Mouse (Mus musculus) intestine, postnatal 0 days (tissue): Measurements from ENCODE around the gene Secisbp2. TPM values are rescaled to one million over a fixed set of nuclear protein-coding genes. Genes with fewer than 3 reads are reported as not detected.
"Not testable (repeated sequence)": the region's sequence is repeated elsewhere in the genome, so short reads cannot be mapped to it uniquely, and the experiment has no call there.

Experiments
- ATAC-seq: fragments of 200-750 bp; cut with Nextera tagmentation; 2 replicates; pipeline ENCODE4 v1.8.0; 2017; ENCODE audit warnings: mild to moderate bottlenecking, moderate TSS enrichment, moderate library complexity
- H3K27ac ChIP-seq: fragments of 300-500 bp; sonication (generic); 2 replicates; pipeline ENCODE4 v1.5.1; 2014; ENCODE audit warnings: mild to moderate bottlenecking, low read depth, low read length, moderate library complexity
- H3K27me3 ChIP-seq: fragments of 300-500 bp; sonication (generic); replicated peaks from 2 replicates; pipeline ENCODE4 v1.6.1; 2014; ENCODE audit warnings: low read length, mixed read lengths; ENCODE audit not compliant: control insufficient read depth, insufficient read depth
- H3K36me3 ChIP-seq: fragments of 300-500 bp; sonication (generic); 2 replicates; pipeline ENCODE4 v1.6.1; 2014; ENCODE audit warnings: mild to moderate bottlenecking, moderate library complexity; ENCODE audit not compliant: control insufficient read depth, insufficient read depth
- H3K4me1 ChIP-seq: fragments of 300-500 bp; sonication (generic); replicated peaks from 2 replicates; pipeline ENCODE4 v1.6.1; 2014; ENCODE audit warnings: antibody characterized with exemption, low read length, mixed read lengths; ENCODE audit not compliant: control insufficient read depth, insufficient read depth
- H3K4me2 ChIP-seq: fragments of 300-500 bp; sonication (generic); replicated peaks from 2 replicates; pipeline ENCODE4 v1.6.1; 2014; ENCODE audit warnings: low read depth, mild to moderate bottlenecking, moderate library complexity
- H3K4me3 ChIP-seq: fragments of 300-500 bp; sonication (generic); 2 replicates; pipeline ENCODE4 v1.5.1; 2014; ENCODE audit warnings: low read depth, low read length
- H3K9ac ChIP-seq: fragments of 300-500 bp; sonication (generic); 2 replicates; pipeline ENCODE4 v1.6.1; 2014; ENCODE audit warnings: mild to moderate bottlenecking, low read depth, low read length
- H3K9me3 ChIP-seq: fragments of 300-500 bp; sonication (generic); 2 replicates; pipeline ENCODE4 v1.6.1; 2016; ENCODE audit warnings: mixed run types; ENCODE audit not compliant: control insufficient read depth
- CTCF ChIP-seq: sonication (generic); IDR thresholded peaks from 2 replicates; pipeline ENCODE4 v1.5.1; 2016; ENCODE audit warnings: low read depth, mild to moderate bottlenecking, control low read depth, antibody characterized with exemption, moderate library complexity
- WGBS: fragments of 180-500 bp; shearing (Covaris S2); extraction: QIAGEN DNeasy Blood & Tissue Kit; methylation state at CpG from one replicate; pipeline ENCODE4 v1.1.7; 2014; 5-methylcytosine and 5-hydroxymethylcytosine counted together
- polyA plus RNA-seq: library from polyadenylated mRNA; unstranded; fragments of >200 nt; fragmentation: Nextera tagmentation; extraction: Ambion mirVana; gene quantifications from 2 replicates; pipeline ENCODE4 v1.2.1, GENCODE M21; 2015

Secisbp2 gene
- polyA plus RNA-seq, 1 experiment from 2014 or later: 20.2 TPM

DNA sequence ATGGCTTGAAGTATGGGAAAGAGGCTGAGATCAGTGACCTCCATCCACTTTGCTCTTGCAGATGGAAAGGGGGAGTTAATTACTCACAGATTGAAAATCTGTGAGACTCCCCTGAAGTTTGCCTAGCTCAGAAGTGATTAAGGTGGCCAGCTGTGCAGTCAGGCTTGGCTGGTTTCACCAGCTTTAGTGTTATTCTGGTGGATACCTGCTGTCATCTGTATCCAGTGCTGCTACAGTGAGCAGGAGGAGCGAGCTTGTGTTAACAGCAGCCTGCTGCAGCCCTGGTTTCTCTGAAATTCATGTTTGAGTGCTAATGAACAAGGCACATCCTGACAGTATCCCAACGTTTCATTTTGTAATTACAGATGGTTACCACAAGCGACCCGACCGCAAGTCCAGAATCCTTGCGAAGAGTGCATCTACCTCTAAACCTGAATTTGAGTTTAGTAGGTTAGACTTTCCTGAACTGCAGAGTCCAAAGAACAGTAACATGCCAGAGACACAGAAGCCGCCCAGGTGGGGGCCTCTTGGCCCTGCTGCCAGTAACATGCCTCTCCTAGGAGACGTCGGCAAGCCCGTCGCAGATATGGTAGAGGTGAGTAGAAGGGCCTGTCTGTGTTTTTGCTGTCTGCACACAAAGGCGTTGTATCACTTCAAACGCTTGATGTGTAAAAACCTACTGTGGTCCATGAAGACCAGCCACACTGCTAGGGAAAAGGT lies 5.2 kb downstream of the Secisbp2 start:
- Histone ChIP-seq H3K36me3 (peaks cover 74% of the 10 kb centered on the region), H3K27ac (no peak overlapping the region), H3K9ac (no peak overlapping the region), H3K27me3 (no peaks in the 10 kb centered on the region), H3K9me3 (no peaks in the 10 kb centered on the region), H3K4me2 (no peak overlapping the region), H3K4me1 (no peaks in the 10 kb centered on the region), H3K4me3 (no peak overlapping the region)
- no peak for ATAC-seq
- WGBS: 95% methylated on average over 13 of the region's 13 CpGs
- TF ChIP-seq CTCF: no peak

- no peak overlapping the region for H3K9ac ChIP-seq
- no peak overlapping the region for H3K4me2 ChIP-seq
- H3K36me3 ChIP-seq: peaks cover 88% of the 10 kb centered on the region
- H3K4me1 ChIP-seq: no peaks in the 10 kb centered on the region
- WGBS: 83% methylated on average over 3 of the region's 3 CpGs
- no peaks in the 10 kb centered on the region for H3K27me3 ChIP-seq
- H3K4me3 ChIP-seq: no peak overlapping the region
- no peak overlapping the region for H3K27ac ChIP-seq
- no peak for ATAC-seq
- no peak for TF ChIP-seq CTCF
- no peaks in the 10 kb centered on the region for H3K9me3 ChIP-seq
Measured at GRCm38 (mm10) chr13:51658094-51658493, 6.6 kb downstream of the Secisbp2 start.

DNA sequence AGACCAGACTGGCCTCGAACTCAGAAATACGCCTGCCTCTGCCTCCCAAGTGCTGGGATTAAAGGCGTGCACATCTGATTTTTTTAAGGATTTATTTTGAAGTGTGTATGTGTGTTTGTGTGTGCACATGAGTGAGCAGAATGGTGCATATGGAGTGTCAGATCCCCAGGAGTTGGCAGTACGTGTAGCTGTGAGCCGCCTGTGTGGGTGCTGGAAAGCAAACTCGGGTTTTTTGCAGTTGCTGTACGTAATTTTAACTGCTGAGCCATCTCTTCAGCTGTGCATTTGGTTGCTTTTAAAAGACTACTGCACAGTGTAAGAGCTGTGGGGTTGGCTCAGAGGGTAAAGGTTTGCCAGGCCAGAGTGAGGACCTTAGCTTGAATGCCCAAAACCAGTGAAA lies 8.1 kb downstream of the Secisbp2 start:
- Histone ChIP-seq H3K4me3 (no peak overlapping the region), H3K4me2 (no peak overlapping the region), H3K4me1 (no peaks in the 10 kb centered on the region), H3K36me3 (peaks cover 91% of the 10 kb centered on the region), H3K9ac (no peak overlapping the region), H3K9me3 (no peaks in the 10 kb centered on the region), H3K27ac (no peak overlapping the region), H3K27me3 (no peaks in the 10 kb centered on the region)
- ATAC-seq: no peak
- TF ChIP-seq CTCF: no peak
- WGBS: 96% methylated on average over 7 of the region's 7 CpGs

GRCm38 (mm10) chr13:51663561-51663960 lies 12.1 kb downstream of the Secisbp2 start:
- no peak overlapping the region for H3K4me2 ChIP-seq
- 88% methylated on average over 2 of the region's 2 CpGs for WGBS
- ATAC-seq: no peak
- H3K9me3 ChIP-seq: no peaks in the 10 kb centered on the region
- no peaks in the 10 kb centered on the region for H3K27me3 ChIP-seq
- H3K4me3 ChIP-seq: no peak overlapping the region
- no peaks in the 10 kb centered on the region for H3K4me1 ChIP-seq
- H3K36me3 ChIP-seq: peaks cover 84% of the 10 kb centered on the region
- TF ChIP-seq CTCF: no peak
- no peak overlapping the region for H3K9ac ChIP-seq
- H3K27ac ChIP-seq: no peak overlapping the region

GRCm38 (mm10) chr13:51668195-51668594 lies 16.7 kb downstream of the Secisbp2 start:
- not testable (repeated sequence) for H3K27ac ChIP-seq, H3K4me1 ChIP-seq, H3K4me2 ChIP-seq, H3K27me3 ChIP-seq, H3K9ac ChIP-seq, H3K9me3 ChIP-seq, H3K4me3 ChIP-seq
- WGBS: 57% methylated on average over 12 of the region's 12 CpGs
- peak; percentile 84 for ATAC-seq
- H3K36me3 ChIP-seq: peaks cover 71% of the 10 kb centered on the region

DNA sequence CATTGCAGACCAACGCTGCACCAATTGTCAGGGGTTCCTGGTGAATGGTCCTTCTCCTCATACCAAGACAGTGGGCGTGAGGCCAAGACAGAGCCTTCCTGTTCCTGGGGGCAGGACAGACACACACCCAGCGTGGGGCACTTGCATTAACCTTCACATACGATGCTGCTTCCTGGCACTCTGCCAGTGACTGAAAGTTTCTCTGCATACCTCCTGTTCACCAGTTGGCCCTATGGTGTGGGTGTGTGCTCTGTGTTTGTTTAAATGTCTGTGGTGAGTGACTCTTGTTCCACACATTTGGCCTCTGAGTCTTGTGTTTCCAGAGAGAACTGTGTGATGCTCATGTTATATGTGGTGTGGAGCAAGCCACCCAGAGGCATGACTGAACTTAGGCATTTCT lies 25.1 kb downstream of the Secisbp2 start:
- no peak overlapping the region for H3K27ac ChIP-seq
- H3K4me1 ChIP-seq: no peaks in the 10 kb centered on the region
- no peaks in the 10 kb centered on the region for H3K9me3 ChIP-seq
- no peak overlapping the region for H3K4me3 ChIP-seq
- WGBS: 54% methylated on average over 4 of the region's 4 CpGs
- H3K36me3 ChIP-seq: peaks cover 89% of the 10 kb centered on the region
- no peak for ATAC-seq
- TF ChIP-seq CTCF: no peak
- H3K4me2 ChIP-seq: no peak overlapping the region
- H3K27me3 ChIP-seq: no peaks in the 10 kb centered on the region
- no peak overlapping the region for H3K9ac ChIP-seq

GRCm38 (mm10) chr13:51677041-51677440 lies 25.5 kb downstream of the Secisbp2 start:
- H3K36me3 ChIP-seq: peaks cover 90% of the 10 kb centered on the region
- 92% methylated on average over 12 of the region's 12 CpGs for WGBS
- no peaks in the 10 kb centered on the region for H3K27me3 ChIP-seq
- no peaks in the 10 kb centered on the region for H3K9me3 ChIP-seq
- H3K4me1 ChIP-seq: no peaks in the 10 kb centered on the region
- H3K4me3 ChIP-seq: no peak overlapping the region
- ATAC-seq: no peak
- TF ChIP-seq CTCF: no peak
- H3K27ac ChIP-seq: no peak overlapping the region
- H3K4me2 ChIP-seq: no peak overlapping the region
- no peak overlapping the region for H3K9ac ChIP-seq
